In the genomic region with DNA sequence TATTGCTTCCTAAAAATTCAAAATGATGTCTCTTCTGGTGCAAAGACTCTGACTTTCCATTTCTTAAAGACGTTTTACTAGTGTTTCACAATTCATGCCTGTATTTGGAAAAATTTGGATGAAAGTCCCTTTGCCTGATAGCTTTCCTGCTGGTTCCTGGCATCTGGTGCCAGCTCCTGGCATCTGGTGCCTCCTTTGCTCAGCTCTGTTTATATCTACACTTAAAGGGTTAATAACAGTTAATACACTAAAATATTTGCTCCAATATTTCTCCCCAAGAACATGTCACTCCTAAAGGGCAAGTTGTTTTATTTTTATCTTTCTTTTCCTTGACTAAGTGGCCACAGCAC, we compare ENCODE assay signal across 23 mouse cellular contexts.
DNase-seq lines count a peak whose midpoint lies in the region; ATAC-seq and TF ChIP-seq lines count a peak whose summit lies in the region.
"Had no signal": no experiment of that assay in that cellular context is flagged by ENCODE, and none has a peak within 500 bp of the region (broad histone marks: within the 10 kb centered on the region; RNA-seq: fewer than 3 reads in every experiment).

No protein-coding gene starts in this region.

- DNase-seq in hindbrain, postnatal 0 days (ENCODE audit: low spot score), result peak; percentile 64
- no peak for DNase-seq in hindbrain, embryonic 14.5 days (ENCODE audit: low spot score)
- DNase-seq in brain, adult 2 months (ENCODE audit: low read depth, low spot score), result peak; percentile 83
- peak; percentile 84 for DNase-seq in cerebellum, adult 9-10 months
- no peak for DNase-seq in gastrocnemius, adult 2 months
- DNase-seq: B cell, adult 2 months; kidney, adult 2 months; liver; lung, postnatal 4 days; midbrain, embryonic 14.5 days; retina, postnatal 1 day; spleen, adult 18-20 months had no signal

- WGBS in hindbrain, postnatal 0 days, result 48% methylated on average over 1 of the region's 1 CpGs
- WGBS in hindbrain, embryonic 14.5 days, result 74% methylated on average over 1 of the region's 1 CpGs
- WGBS in heart, embryonic 11.5 days (ENCODE audit: insufficient replicate concordance), result 64% methylated on average over 1 of the region's 1 CpGs
- 53% methylated on average over 1 of the region's 1 CpGs for WGBS in liver, embryonic 12.5 days (ENCODE audit: insufficient replicate concordance)

- no peaks in the 10 kb centered on the region for H3K4me1 ChIP-seq in hindbrain, postnatal 0 days (ENCODE audit: insufficient read depth, low read length)
- no peaks in the 10 kb centered on the region for H3K4me1 ChIP-seq in hindbrain, embryonic 14.5 days (replicated peaks; ENCODE audit: control insufficient read depth, insufficient read depth, low read length)
- H3K4me1 ChIP-seq in heart, embryonic 11.5 days (ENCODE audit: control insufficient read depth, insufficient read depth, low read length), result no peaks in the 10 kb centered on the region
- H3K4me1 ChIP-seq in liver, embryonic 12.5 days, result no peaks in the 10 kb centered on the region
- H3K4me1 ChIP-seq: limb, embryonic 10.5 days; neural tube, embryonic 13.5 days had no signal

- no peak for TF ChIP-seq CTCF in hindbrain, postnatal 0 days (IDR thresholded peaks at IDR 0.05; ENCODE audit: low read depth)
- no peak for TF ChIP-seq CTCF in gastrocnemius, adult 2 months (IDR thresholded peaks at IDR 0.05)

- H3K4me2 ChIP-seq in hindbrain, postnatal 0 days (ENCODE audit: low read depth, low read length), result no peak overlapping the region
- H3K4me2 ChIP-seq in hindbrain, embryonic 14.5 days (replicated peaks), result no peak overlapping the region
- H3K4me2 ChIP-seq in heart, embryonic 11.5 days, result no peak overlapping the region
- H3K4me2 ChIP-seq in liver, embryonic 12.5 days, result no peak overlapping the region
- H3K4me2 ChIP-seq: neural tube, embryonic 13.5 days had no signal

- no peaks in the 10 kb centered on the region for H3K27me3 ChIP-seq in hindbrain, postnatal 0 days (ENCODE audit: insufficient read depth, low read length)
- H3K27me3 ChIP-seq in hindbrain, embryonic 14.5 days (ENCODE audit: control insufficient read depth, insufficient read depth, low read length), result no peaks in the 10 kb centered on the region
- no peaks in the 10 kb centered on the region for H3K27me3 ChIP-seq in heart, embryonic 11.5 days (ENCODE audit: control insufficient read depth, insufficient read depth, low read length)
- no peaks in the 10 kb centered on the region for H3K27me3 ChIP-seq in liver, embryonic 12.5 days (replicated peaks)
- H3K27me3 ChIP-seq: CH12.LX; neural tube, embryonic 13.5 days; Patski had no signal

- H3K4me3 ChIP-seq in hindbrain, postnatal 0 days (ENCODE audit: low read length), result no peak overlapping the region
- H3K4me3 ChIP-seq in hindbrain, embryonic 14.5 days (replicated peaks; ENCODE audit: low read length), result no peak overlapping the region
- H3K4me3 ChIP-seq in heart, embryonic 11.5 days (ENCODE audit: low read depth, low read length), result no peak overlapping the region
- no peak overlapping the region for H3K4me3 ChIP-seq in liver, embryonic 12.5 days
- H3K4me3 ChIP-seq in gastrocnemius, adult 2 months, result no peak overlapping the region
- H3K4me3 ChIP-seq: left cerebral cortex, adult 2 months; limb, embryonic 10.5 days; myocyte; neural tube, embryonic 13.5 days had no signal

- ATAC-seq in hindbrain, postnatal 0 days, result peak; percentile 86
- ATAC-seq in hindbrain, embryonic 14.5 days (ENCODE audit: low FRiP score), result no peak
- peak; percentile 65 for ATAC-seq in cerebellum, adult (ENCODE audit: insufficient number of reproducible peaks, low FRiP score, low TSS enrichment)
- no peak for ATAC-seq in heart, embryonic 11.5 days (replicated peaks; ENCODE audit: insufficient number of reproducible peaks, low FRiP score, low TSS enrichment)
- ATAC-seq in liver, embryonic 12.5 days, result no peak
- ATAC-seq: Patski had no signal

- no peaks in the 10 kb centered on the region for H3K36me3 ChIP-seq in hindbrain, postnatal 0 days (ENCODE audit: insufficient read depth, low read length)
- no peaks in the 10 kb centered on the region for H3K36me3 ChIP-seq in hindbrain, embryonic 14.5 days (replicated peaks; ENCODE audit: control insufficient read depth, insufficient read depth)
- H3K36me3 ChIP-seq in heart, embryonic 11.5 days (ENCODE audit: control insufficient read depth, insufficient read depth, low read length), result no peaks in the 10 kb centered on the region
- no peaks in the 10 kb centered on the region for H3K36me3 ChIP-seq in liver, embryonic 12.5 days
- H3K36me3 ChIP-seq: G1E; limb, embryonic 10.5 days; neural tube, embryonic 13.5 days had no signal

- intact Hi-C loops in gastrocnemius, adult 2 months (cut with DNase I), result no loop called here

- H3K9ac ChIP-seq in hindbrain, postnatal 0 days (replicated peaks; ENCODE audit: low read length), result no peak overlapping the region
- no peak overlapping the region for H3K9ac ChIP-seq in hindbrain, embryonic 14.5 days
- H3K9ac ChIP-seq in heart, embryonic 11.5 days (ENCODE audit: low read depth, low read length), result no peak overlapping the region
- no peak overlapping the region for H3K9ac ChIP-seq in liver, embryonic 12.5 days
- H3K9ac ChIP-seq: neural tube, embryonic 13.5 days had no signal

- H3K9me3 ChIP-seq in hindbrain, postnatal 0 days (ENCODE audit: low read length), result no peaks in the 10 kb centered on the region
- H3K9me3 ChIP-seq in hindbrain, embryonic 14.5 days (ENCODE audit: control insufficient read depth, low read length), result no peaks in the 10 kb centered on the region
- H3K9me3 ChIP-seq in heart, embryonic 11.5 days (replicated peaks; ENCODE audit: control insufficient read depth, low read length), result no peaks in the 10 kb centered on the region
- H3K9me3 ChIP-seq in liver, embryonic 12.5 days (replicated peaks), result no peaks in the 10 kb centered on the region
- H3K9me3 ChIP-seq: limb, embryonic 10.5 days; neural tube, embryonic 13.5 days had no signal

- H3K27ac ChIP-seq in hindbrain, postnatal 0 days, result peak overlapping the region; percentile 32; the same call in 1 of the 2 replicates
- no peak overlapping the region for H3K27ac ChIP-seq in hindbrain, embryonic 14.5 days
- H3K27ac ChIP-seq in heart, embryonic 11.5 days (ENCODE audit: low read depth, low read length), result no peak overlapping the region
- H3K27ac ChIP-seq in liver, embryonic 12.5 days, result no peak overlapping the region
- no peak overlapping the region for H3K27ac ChIP-seq in gastrocnemius, adult 2 months
- H3K27ac ChIP-seq: kidney, postnatal 0 days; left cerebral cortex, adult 2 months; limb, embryonic 10.5 days; neural tube, embryonic 13.5 days had no signal

Comparison
In these comparisons a context has a peak if more than half of its experiments do, and no peak if none do; other contexts are left out.
1. ATAC-seq: peak in hindbrain, postnatal 0 days (single experiment) and cerebellum, adult (single experiment); none in hindbrain, embryonic 14.5 days (single experiment), heart, embryonic 11.5 days (single experiment) and liver, embryonic 12.5 days (single experiment).
2. DNase-seq: peak in hindbrain, postnatal 0 days (single experiment), brain, adult 2 months (single experiment) and cerebellum, adult 9-10 months (single experiment); none in hindbrain, embryonic 14.5 days (single experiment) and gastrocnemius, adult 2 months (single experiment).